Mouse (Mus musculus) left cerebral cortex, postnatal 10 days (tissue): ENCODE results near the gene Tubb3. TPM values are rescaled to one million over a fixed set of nuclear protein-coding genes. Genes with fewer than 3 reads are reported as not detected.

Source experiments
- DNase-seq, 2 experiments: peaks; one replicate each; pipeline ENCODE4 v3.0.0; 2021 to 2022; ENCODE audit warnings: low spot score in 2 of 2, mixed read lengths in 1 of 2; ENCODE audit errors: extremely low spot score in 1 of 2
- intact Hi-C: fragments of 180-260 bp; cut with DNase I; formaldehyde crosslinking; loops from one replicate; pipeline ENCODE4 v1.15.1; 2025
- total RNA-seq, 2 experiments: library from RNA; stranded (reverse); gene quantifications; 2 replicates each; pipeline ENCODE4 v1.2.3; 2021

Gene Tubb3
- total RNA-seq: 1,000 to 10,000 TPM; 1,287 to 1,390 TPM

GRCm38 (mm10) chr8:123411246-123411645 is at the start of gene Tubb3:
TSS of gene Tubb3 (plus strand) at chr8:123411424.
- DNase-seq: peak; percentile 88 to 90
- intact Hi-C loops: no loop called here

- intact Hi-C loops: no loop called here
- DNase-seq: peak; percentile 94 to 98
Measured at GRCm38 (mm10) chr8:123373403-123374238, 37.6 kb upstream of the Tubb3 start, which contains the start of gene Tcf25. TSS of gene Tcf25 (plus strand) at chr8:123373753.

GRCm38 (mm10) chr8:123374239-123374578 is 37.0 kb upstream of the Tubb3 start:
- DNase-seq: peak; percentile 91 to 96
- intact Hi-C loops: no loop called here

- intact Hi-C loops: no loop called here
- no peak for DNase-seq
Measured at GRCm38 (mm10) chr8:123375701-123376100, 35.5 kb upstream of the Tubb3 start.

GRCm38 (mm10) chr8:123376106-123376505 is 35.1 kb upstream of the Tubb3 start:
- intact Hi-C loops: no loop called here
- DNase-seq: no peak

GRCm38 (mm10) chr8:123381711-123382110 is 29.5 kb upstream of the Tubb3 start:
- intact Hi-C loops: no loop called here
- no peak for DNase-seq

- intact Hi-C loops: no loop called here
- DNase-seq: no peak
Measured at GRCm38 (mm10) chr8:123382516-123382915, 28.7 kb upstream of the Tubb3 start.

- intact Hi-C loops: no loop called here
- no peak for DNase-seq
Measured at GRCm38 (mm10) chr8:123384883-123385540, 26.2 kb upstream of the Tubb3 start.

- no peak for DNase-seq
- intact Hi-C loops: no loop called here
Measured at GRCm38 (mm10) chr8:123387041-123387440, 24.2 kb upstream of the Tubb3 start.

- intact Hi-C loops: no loop called here
- DNase-seq: no peak
Measured at GRCm38 (mm10) chr8:123387801-123388200, 23.4 kb upstream of the Tubb3 start.

- intact Hi-C loops: no loop called here
- no peak for DNase-seq
Measured at GRCm38 (mm10) chr8:123389026-123389425, 22.2 kb upstream of the Tubb3 start.

- intact Hi-C loops: no loop called here
- peak in 1 of 2 experiments; percentile 18 for DNase-seq
Measured at GRCm38 (mm10) chr8:123398308-123398707, 12.9 kb upstream of the Tubb3 start.

GRCm38 (mm10) chr8:123401936-123402335 is 9.3 kb upstream of the Tubb3 start:
- intact Hi-C loops: no loop called here

GRCm38 (mm10) chr8:123402730-123403326 is 8.4 kb upstream of the Tubb3 start:
- no peak for DNase-seq
- intact Hi-C loops: no loop called here

More at GRCm38 (mm10) chr8:123401936-123402335, 9.3 kb upstream of the Tubb3 start:
- no peak for DNase-seq

GRCm38 (mm10) chr8:123404521-123404920 is 6.7 kb upstream of the Tubb3 start:
- intact Hi-C loops: no loop called here
- DNase-seq: no peak

- intact Hi-C loops: no loop called here
- peak; percentile 65 to 68 for DNase-seq
Measured at GRCm38 (mm10) chr8:123406786-123407185, 4.4 kb upstream of the Tubb3 start, which contains the start of gene Mc1r. TSS of gene Mc1r (plus strand) at chr8:123407107.

GRCm38 (mm10) chr8:123407612-123408011 is 3.6 kb upstream of the Tubb3 start:
- DNase-seq: no peak
- intact Hi-C loops: no loop called here

GRCm38 (mm10) chr8:123408586-123409544 is 2.4 kb upstream of the Tubb3 start:
- no peak for DNase-seq
- intact Hi-C loops: no loop called here
